Mouse (Mus musculus): Measurements from ENCODE around the gene Tnfsf12. TPM values are rescaled to one million over a fixed set of nuclear protein-coding genes. Genes with fewer than 3 reads are reported as not detected.

The Tnfsf12 gene
- polyA plus RNA-seq, 1 experiment from 2014 or later, result 10.3 TPM

DNA sequence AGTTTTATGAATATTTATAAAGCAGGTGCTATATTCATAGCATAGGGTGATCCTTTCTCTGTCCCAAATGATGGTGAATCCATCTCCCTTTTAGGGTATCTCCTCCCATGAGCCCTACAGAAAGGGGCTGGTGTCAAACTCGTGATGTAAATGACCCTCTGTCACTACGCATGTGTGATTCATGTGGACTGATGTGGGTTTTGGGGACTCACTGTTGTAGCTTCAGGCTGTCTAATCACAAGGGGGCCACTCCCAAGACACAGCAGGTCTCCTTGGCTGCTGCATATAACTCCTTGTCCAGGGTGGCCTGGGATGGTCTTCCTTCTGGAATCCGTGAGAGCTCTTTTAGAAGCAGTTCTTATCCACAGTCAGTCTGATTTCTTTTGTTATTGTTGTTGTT is 14.8 kb upstream of the Tnfsf12 start:
- H3K9me3 ChIP-seq (ENCODE audit: control insufficient read depth, low read length), result no peaks in the 10 kb centered on the region
- H3K4me2 ChIP-seq (ENCODE audit: low read length), result no peak overlapping the region
- H3K36me3 ChIP-seq (ENCODE audit: control insufficient read depth, insufficient read depth, low read length), result no peaks in the 10 kb centered on the region
- no peak overlapping the region for H3K9ac ChIP-seq (ENCODE audit: low read length)
- H3K4me1 ChIP-seq (ENCODE audit: control insufficient read depth in 2 of 2, insufficient read depth in 2 of 2, low read length in 2 of 2), result peaks cover under 1 to 2% of the 10 kb centered on the region in 2 experiments; a peak in 2 of 4 replicates
- no peaks in the 10 kb centered on the region for H3K27me3 ChIP-seq (ENCODE audit: control insufficient read depth, insufficient read depth, low read length)
- ATAC-seq (ENCODE audit: insufficient number of reproducible peaks, insufficient read depth, low FRiP score, low read depth), result no peak
- 81% methylated on average over 3 of the region's 3 CpGs for WGBS
- no peak overlapping the region for H3K4me3 ChIP-seq (ENCODE audit: control insufficient read depth in 1 of 2, insufficient read depth in 1 of 2, low read depth in 1 of 2, low read length in 2 of 2)
- no peak overlapping the region for H3K27ac ChIP-seq (replicated peaks in 1 of 2; ENCODE audit: control insufficient read depth in 1 of 2, insufficient read depth in 1 of 2, low read depth in 2 of 2, low read length in 2 of 2)

GRCm38 (mm10) chr11:69709554-69710446 is 14.2 kb upstream of the Tnfsf12 start:
- H3K27ac ChIP-seq (replicated peaks in 1 of 2; ENCODE audit: control insufficient read depth in 1 of 2, insufficient read depth in 1 of 2, low read depth in 2 of 2, low read length in 2 of 2), result no peak overlapping the region
- H3K9ac ChIP-seq (ENCODE audit: low read length), result no peak overlapping the region; the same call in 1 of the 2 replicates
- no peaks in the 10 kb centered on the region for H3K27me3 ChIP-seq (ENCODE audit: control insufficient read depth, insufficient read depth, low read length)
- H3K9me3 ChIP-seq (ENCODE audit: control insufficient read depth, low read length), result no peaks in the 10 kb centered on the region
- peaks cover 0 to under 1% of the 10 kb centered on the region in 2 experiments; a peak in 1 of 4 replicates for H3K4me1 ChIP-seq (ENCODE audit: control insufficient read depth in 2 of 2, insufficient read depth in 2 of 2, low read length in 2 of 2)
- H3K4me2 ChIP-seq (ENCODE audit: low read length), result no peak overlapping the region
- no peak for ATAC-seq (ENCODE audit: insufficient number of reproducible peaks, insufficient read depth, low FRiP score, low read depth)
- no peaks in the 10 kb centered on the region for H3K36me3 ChIP-seq (ENCODE audit: control insufficient read depth, insufficient read depth, low read length)
- WGBS, result 41% methylated on average over 11 of the region's 11 CpGs
- H3K4me3 ChIP-seq (ENCODE audit: control insufficient read depth in 1 of 2, insufficient read depth in 1 of 2, low read depth in 1 of 2, low read length in 2 of 2), result no peak overlapping the region

- Histone ChIP-seq H3K4me2 (ENCODE audit: low read length) (no peak overlapping the region), H3K4me1 (ENCODE audit: control insufficient read depth in 2 of 2, insufficient read depth in 2 of 2, low read length in 2 of 2) (no peaks in the 10 kb centered on the region; a peak in 1 of 4 replicates), H3K9me3 (ENCODE audit: control insufficient read depth, low read length) (no peaks in the 10 kb centered on the region), H3K4me3 (ENCODE audit: control insufficient read depth in 1 of 2, insufficient read depth in 1 of 2, low read depth in 1 of 2, low read length in 2 of 2) (no peak overlapping the region), H3K9ac (ENCODE audit: low read length) (no peak overlapping the region), H3K27me3 (ENCODE audit: control insufficient read depth, insufficient read depth, low read length) (no peaks in the 10 kb centered on the region), H3K27ac (replicated peaks in 1 of 2; ENCODE audit: control insufficient read depth in 1 of 2, insufficient read depth in 1 of 2, low read depth in 2 of 2, low read length in 2 of 2) (no peak overlapping the region), H3K36me3 (ENCODE audit: control insufficient read depth, insufficient read depth, low read length) (no peaks in the 10 kb centered on the region)
- ATAC-seq (ENCODE audit: insufficient number of reproducible peaks, insufficient read depth, low FRiP score, low read depth), result no peak
- WGBS, result 81% methylated on average over 3 of the region's 3 CpGs
Observed at GRCm38 (mm10) chr11:69708614-69709265, 13.1 kb upstream of the Tnfsf12 start.

DNA sequence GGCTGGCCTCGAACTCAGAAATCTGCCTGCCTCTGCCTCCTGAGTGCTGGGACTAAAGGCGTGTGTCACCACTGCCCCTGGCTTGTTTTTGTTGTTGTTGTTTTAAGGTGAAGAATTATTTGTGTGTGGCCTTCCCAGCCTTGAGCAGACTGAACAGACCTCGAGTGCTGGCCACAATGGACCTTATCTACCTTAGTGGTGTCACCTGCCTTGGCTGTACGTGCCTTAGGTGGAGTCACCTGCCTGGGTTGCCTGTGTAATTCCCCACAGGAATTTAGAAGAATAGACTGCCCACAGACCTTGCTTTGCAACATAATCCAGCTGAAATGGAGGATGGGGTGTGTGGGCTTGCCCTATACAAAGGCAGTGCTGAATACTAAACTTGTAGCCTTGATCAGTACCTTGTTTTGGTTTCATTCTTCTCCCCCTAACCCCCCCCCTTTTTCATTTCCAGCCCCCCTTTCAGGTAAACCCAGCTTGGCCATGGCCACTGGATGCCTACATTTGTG is 12.3 kb upstream of the Tnfsf12 start:
- H3K36me3 ChIP-seq (ENCODE audit: control insufficient read depth, insufficient read depth, low read length), result no peaks in the 10 kb centered on the region
- no peaks in the 10 kb centered on the region for H3K27me3 ChIP-seq (ENCODE audit: control insufficient read depth, insufficient read depth, low read length)
- H3K9me3 ChIP-seq (ENCODE audit: control insufficient read depth, low read length), result no peaks in the 10 kb centered on the region
- 81% methylated on average over 4 of the region's 4 CpGs for WGBS
- ATAC-seq (ENCODE audit: insufficient number of reproducible peaks, insufficient read depth, low FRiP score, low read depth), result no peak
- no peak overlapping the region for H3K4me2 ChIP-seq (ENCODE audit: low read length)
- no peak overlapping the region for H3K9ac ChIP-seq (ENCODE audit: low read length)
- H3K27ac ChIP-seq (replicated peaks in 1 of 2; ENCODE audit: control insufficient read depth in 1 of 2, insufficient read depth in 1 of 2, low read depth in 2 of 2, low read length in 2 of 2), result no peak overlapping the region
- no peaks in the 10 kb centered on the region; a peak in 1 of 4 replicates for H3K4me1 ChIP-seq (ENCODE audit: control insufficient read depth in 2 of 2, insufficient read depth in 2 of 2, low read length in 2 of 2)
- no peak overlapping the region for H3K4me3 ChIP-seq (ENCODE audit: control insufficient read depth in 1 of 2, insufficient read depth in 1 of 2, low read depth in 1 of 2, low read length in 2 of 2)

- H3K36me3 ChIP-seq (ENCODE audit: control insufficient read depth, insufficient read depth, low read length), result no peaks in the 10 kb centered on the region
- no peak for ATAC-seq (ENCODE audit: insufficient number of reproducible peaks, insufficient read depth, low FRiP score, low read depth)
- H3K4me3 ChIP-seq (ENCODE audit: control insufficient read depth in 1 of 2, insufficient read depth in 1 of 2, low read depth in 1 of 2, low read length in 2 of 2), result no peak overlapping the region
- H3K27ac ChIP-seq (replicated peaks in 1 of 2; ENCODE audit: control insufficient read depth in 1 of 2, insufficient read depth in 1 of 2, low read depth in 2 of 2, low read length in 2 of 2), result no peak overlapping the region
- no peaks in the 10 kb centered on the region for H3K27me3 ChIP-seq (ENCODE audit: control insufficient read depth, insufficient read depth, low read length)
- H3K9me3 ChIP-seq (ENCODE audit: control insufficient read depth, low read length), result no peaks in the 10 kb centered on the region
- H3K4me2 ChIP-seq (ENCODE audit: low read length), result no peak overlapping the region
- no peak overlapping the region for H3K9ac ChIP-seq (ENCODE audit: low read length)
- 85% methylated on average over 4 of the region's 4 CpGs for WGBS
- H3K4me1 ChIP-seq (ENCODE audit: control insufficient read depth in 2 of 2, insufficient read depth in 2 of 2, low read length in 2 of 2), result no peaks in the 10 kb centered on the region; a peak in 1 of 4 replicates
Observed at GRCm38 (mm10) chr11:69707480-69707847, 11.8 kb upstream of the Tnfsf12 start.

- no peak overlapping the region for H3K9ac ChIP-seq (ENCODE audit: low read length)
- H3K27ac ChIP-seq (replicated peaks in 1 of 2; ENCODE audit: control insufficient read depth in 1 of 2, insufficient read depth in 1 of 2, low read depth in 2 of 2, low read length in 2 of 2), result no peak overlapping the region
- H3K27me3 ChIP-seq (ENCODE audit: control insufficient read depth, insufficient read depth, low read length), result no peaks in the 10 kb centered on the region
- no peaks in the 10 kb centered on the region for H3K36me3 ChIP-seq (ENCODE audit: control insufficient read depth, insufficient read depth, low read length)
- WGBS, result 37% methylated on average over 6 of the region's 6 CpGs
- H3K4me3 ChIP-seq (ENCODE audit: control insufficient read depth in 1 of 2, insufficient read depth in 1 of 2, low read depth in 1 of 2, low read length in 2 of 2), result no peak overlapping the region
- ATAC-seq (ENCODE audit: insufficient number of reproducible peaks, insufficient read depth, low FRiP score, low read depth), result no peak
- H3K4me1 ChIP-seq (ENCODE audit: control insufficient read depth in 2 of 2, insufficient read depth in 2 of 2, low read length in 2 of 2), result no peaks in the 10 kb centered on the region; a peak in 1 of 4 replicates
- H3K4me2 ChIP-seq (ENCODE audit: low read length), result no peak overlapping the region
- H3K9me3 ChIP-seq (ENCODE audit: control insufficient read depth, low read length), result no peaks in the 10 kb centered on the region
Observed at GRCm38 (mm10) chr11:69706775-69707479, 11.3 kb upstream of the Tnfsf12 start.

- Histone ChIP-seq H3K27me3 (ENCODE audit: control insufficient read depth, insufficient read depth, low read length) (no peaks in the 10 kb centered on the region), H3K9me3 (ENCODE audit: control insufficient read depth, low read length) (no peaks in the 10 kb centered on the region), H3K27ac (replicated peaks in 1 of 2; ENCODE audit: control insufficient read depth in 1 of 2, insufficient read depth in 1 of 2, low read depth in 2 of 2, low read length in 2 of 2) (no peak overlapping the region), H3K4me1 (ENCODE audit: control insufficient read depth in 2 of 2, insufficient read depth in 2 of 2, low read length in 2 of 2) (peaks cover 3 to 9% of the 10 kb centered on the region in 2 experiments), H3K4me3 (ENCODE audit: control insufficient read depth in 1 of 2, insufficient read depth in 1 of 2, low read depth in 1 of 2, low read length in 2 of 2) (no peak overlapping the region), H3K4me2 (ENCODE audit: low read length) (no peak overlapping the region), H3K9ac (ENCODE audit: low read length) (no peak overlapping the region), H3K36me3 (ENCODE audit: control insufficient read depth, insufficient read depth, low read length) (no peaks in the 10 kb centered on the region)
- no peak for ATAC-seq (ENCODE audit: insufficient number of reproducible peaks, insufficient read depth, low FRiP score, low read depth)
- 34% methylated on average over 2 of the region's 2 CpGs for WGBS
Observed at GRCm38 (mm10) chr11:69704613-69705010, 9.0 kb upstream of the Tnfsf12 start.
